Mouse (Mus musculus): ENCODE results near the gene Foxp2.

DNA sequence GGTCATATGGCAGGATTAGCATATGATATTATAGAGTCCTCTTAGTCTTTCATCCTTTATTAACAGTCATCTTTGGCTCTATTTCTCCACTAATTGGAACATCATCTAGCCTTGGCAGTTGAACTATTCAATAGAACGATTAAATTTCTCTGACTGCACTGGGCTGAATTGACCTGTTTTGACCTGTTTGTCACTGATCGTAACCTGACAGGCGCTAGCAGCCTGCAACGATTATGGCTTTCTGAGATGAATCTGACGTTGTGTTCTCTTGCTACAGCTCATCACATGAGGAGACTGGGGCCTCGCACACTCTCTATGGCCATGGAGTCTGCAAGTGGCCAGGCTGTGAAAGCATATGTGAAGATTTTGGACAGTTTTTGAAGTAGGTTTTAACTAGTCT, 495.3 kb downstream of the Foxp2 start:
- no peak for TF ChIP-seq POLR2A (IDR thresholded peaks at IDR 0.05; ENCODE audit: insufficient read depth, low read depth, low read length)
- TF ChIP-seq CTCF (IDR thresholded peaks at IDR 0.05), result no peak
- no peak for TF ChIP-seq EP300 (IDR thresholded peaks at IDR 0.05; ENCODE audit: insufficient read depth, low read depth, low read length)
